Comparison of ENCODE assay signal across 19 mouse cellular contexts in the genomic region with DNA sequence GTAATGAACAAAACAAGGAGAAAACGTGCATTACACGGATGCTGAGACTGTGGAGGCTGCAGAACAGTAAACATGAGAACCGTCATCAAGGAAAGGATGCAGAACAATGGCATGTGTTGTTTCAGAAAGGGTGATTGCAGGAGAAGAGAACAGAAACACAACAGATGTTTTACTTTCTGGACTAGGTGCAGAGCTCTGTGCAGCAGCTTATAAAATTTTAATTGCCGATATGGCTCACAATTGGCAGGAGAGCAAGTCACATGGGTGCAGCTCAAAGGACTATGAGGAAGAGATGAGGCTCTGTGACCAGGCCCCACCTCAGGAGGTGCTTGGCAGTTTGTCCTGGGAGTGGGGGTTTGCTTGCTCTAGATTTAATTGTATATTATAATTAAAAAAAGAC. TPM values are rescaled to one million over a fixed set of nuclear protein-coding genes. Genes with fewer than 3 reads are reported as not detected.
DNase-seq lines count a peak whose midpoint lies in the region; ATAC-seq and TF ChIP-seq lines count a peak whose summit lies in the region.
"Had no signal": no experiment of that assay in that cellular context is flagged by ENCODE, and none has a peak within 500 bp of the region (broad histone marks: within the 10 kb centered on the region; RNA-seq: fewer than 3 reads in every experiment).

No protein-coding gene starts in this region.

- no peak overlapping the region for H3K9ac ChIP-seq in embryonic facial prominence, embryonic 12.5 days
- no peak overlapping the region for H3K9ac ChIP-seq in heart, embryonic 12.5 days
- no peak overlapping the region for H3K9ac ChIP-seq in limb, embryonic 13.5 days
- H3K9ac ChIP-seq: liver, postnatal 0 days had no signal

- H3K9me3 ChIP-seq in embryonic facial prominence, embryonic 12.5 days: no peaks in the 10 kb centered on the region
- H3K9me3 ChIP-seq in embryonic facial prominence, embryonic 10.5 days: no peaks in the 10 kb centered on the region
- H3K9me3 ChIP-seq in heart, embryonic 12.5 days (replicated peaks): no peaks in the 10 kb centered on the region
- no peaks in the 10 kb centered on the region for H3K9me3 ChIP-seq in limb, embryonic 13.5 days
- H3K9me3 ChIP-seq: megakaryocyte, embryonic 14.5 days had no signal

- 62% methylated on average over 4 of the region's 4 CpGs for WGBS in embryonic facial prominence, embryonic 12.5 days
- WGBS in embryonic facial prominence, embryonic 10.5 days: 75% methylated on average over 4 of the region's 4 CpGs
- 71% methylated on average over 4 of the region's 4 CpGs for WGBS in heart, embryonic 12.5 days
- WGBS in limb, embryonic 13.5 days: 14% methylated on average over 4 of the region's 4 CpGs

- no peak for ATAC-seq in embryonic facial prominence, embryonic 12.5 days (ENCODE audit: insufficient number of reproducible peaks, insufficient read depth, low FRiP score, low TSS enrichment)
- no peak for ATAC-seq in heart, embryonic 12.5 days (ENCODE audit: insufficient number of reproducible peaks, low FRiP score)
- ATAC-seq in limb, embryonic 13.5 days (ENCODE audit: low FRiP score, low read depth): peak; percentile 89
- ATAC-seq: liver, postnatal 0 days had no signal

- 0 out of 2 replicates have a peak overlapping the region, but pooled peaks have one; percentile 17 for H3K27ac ChIP-seq in embryonic facial prominence, embryonic 12.5 days
- H3K27ac ChIP-seq in embryonic facial prominence, embryonic 10.5 days (replicated peaks): no peak overlapping the region
- no peak overlapping the region for H3K27ac ChIP-seq in heart, embryonic 12.5 days (ENCODE audit: poor library complexity, severe bottlenecking)
- peak overlapping the region; percentile 69; the same call in 1 of the 2 replicates for H3K27ac ChIP-seq in limb, embryonic 13.5 days
- H3K27ac ChIP-seq: left cerebral cortex, adult 2 months had no signal

- no peaks in the 10 kb centered on the region for H3K36me3 ChIP-seq in embryonic facial prominence, embryonic 12.5 days
- H3K36me3 ChIP-seq in embryonic facial prominence, embryonic 10.5 days (replicated peaks): no peaks in the 10 kb centered on the region
- no peaks in the 10 kb centered on the region for H3K36me3 ChIP-seq in heart, embryonic 12.5 days
- no peaks in the 10 kb centered on the region for H3K36me3 ChIP-seq in limb, embryonic 13.5 days

- 0 out of 2 replicates have a peak, but pooled peaks cover 2% of the 10 kb centered on the region for H3K4me1 ChIP-seq in embryonic facial prominence, embryonic 12.5 days
- H3K4me1 ChIP-seq in embryonic facial prominence, embryonic 10.5 days: no peaks in the 10 kb centered on the region
- H3K4me1 ChIP-seq in heart, embryonic 12.5 days (replicated peaks): peaks cover 3% of the 10 kb centered on the region; the same call in 1 of the 2 replicates
- H3K4me1 ChIP-seq in limb, embryonic 13.5 days: peaks cover 22% of the 10 kb centered on the region

- no peak overlapping the region for H3K4me2 ChIP-seq in embryonic facial prominence, embryonic 12.5 days (replicated peaks)
- no peak overlapping the region for H3K4me2 ChIP-seq in heart, embryonic 12.5 days
- H3K4me2 ChIP-seq in limb, embryonic 13.5 days (replicated peaks): 0 out of 2 replicates have a peak overlapping the region, but pooled peaks have one; percentile 4
- H3K4me2 ChIP-seq: heart, embryonic 11.5 days had no signal

- no peak for DNase-seq in embryonic facial prominence, embryonic 10.5 days (ENCODE audit: low spot score)
- DNase-seq in heart, postnatal 4 days: peak; percentile 27
- peak; percentile 61 for DNase-seq in brain, embryonic 14.5 days (ENCODE audit: low read depth)
- no peak for DNase-seq in layer of hippocampus, adult 9-11 months
- DNase-seq in liver: no peak
- DNase-seq: adrenal gland, adult 2 months; cerebellum, adult 9-10 months; gastrocnemius, postnatal 36 days; kidney, adult 8-10 months; kidney, postnatal 14 days; liver, postnatal 0 days; lung, postnatal 10 days; thymus, postnatal 14 days had no signal

- no peak overlapping the region for H3K4me3 ChIP-seq in embryonic facial prominence, embryonic 12.5 days
- H3K4me3 ChIP-seq in embryonic facial prominence, embryonic 10.5 days: no peak overlapping the region
- no peak overlapping the region for H3K4me3 ChIP-seq in heart, embryonic 12.5 days
- H3K4me3 ChIP-seq in limb, embryonic 13.5 days: no peak overlapping the region
- H3K4me3 ChIP-seq: left cerebral cortex, adult 2 months; megakaryocyte, embryonic 14.5 days had no signal

- no peaks in the 10 kb centered on the region for H3K27me3 ChIP-seq in embryonic facial prominence, embryonic 12.5 days
- H3K27me3 ChIP-seq in embryonic facial prominence, embryonic 10.5 days (replicated peaks; ENCODE audit: low read depth, poor library complexity, severe bottlenecking): no peaks in the 10 kb centered on the region
- H3K27me3 ChIP-seq in heart, embryonic 12.5 days (replicated peaks): no peaks in the 10 kb centered on the region
- H3K27me3 ChIP-seq in limb, embryonic 13.5 days: no peaks in the 10 kb centered on the region
- H3K27me3 ChIP-seq: megakaryocyte, embryonic 14.5 days had no signal

- TF ChIP-seq POLR2A in brain, embryonic 14.5 days (IDR thresholded peaks at IDR 0.05; ENCODE audit: borderline replicate concordance, extremely low read depth, insufficient read depth, insufficient read length, poor library complexity, severe bottlenecking): no peak

- TF ChIP-seq CTCF in brain, embryonic 14.5 days (IDR thresholded peaks at IDR 0.05; ENCODE audit: borderline replicate concordance, extremely low read depth, insufficient read depth, insufficient read length): no peak

RNA-seq across cellular contexts. Expression of a gene that starts 12.6 kb away (rescaled TPM):
- polyA plus RNA-seq in embryonic facial prominence, embryonic 12.5 days (2016; fragmentation: Nextera tagmentation; extraction: Ambion mirVana): 90.3 and 91.5 TPM in 2 replicates
- 31.1 and 35.4 TPM in 2 replicates for polyA plus RNA-seq in embryonic facial prominence, embryonic 10.5 days (2016; fragmentation: Nextera tagmentation; extraction: Ambion mirVana)
- total RNA-seq in heart, postnatal 4 days (2021): 10 to 100 TPM; 63.1 to 71.3 TPM
- polyA plus RNA-seq in heart, embryonic 12.5 days (2016; fragmentation: Nextera tagmentation; extraction: Ambion mirVana): 110 and 117 TPM in 2 replicates
- polyA plus RNA-seq in brain, embryonic 14.5 days (2012; rRNA removed): 3.0 and 9.3 TPM in 2 replicates
- polyA plus RNA-seq in limb, embryonic 13.5 days (2015; fragmentation: Nextera tagmentation; extraction: Ambion mirVana): 88.0 and 100.0 TPM in 2 replicates

Comparison
In these comparisons a context has a peak if more than half of its experiments do, and no peak if none do; other contexts are left out.
1. H3K27ac ChIP-seq: peak in embryonic facial prominence, embryonic 12.5 days (single experiment) and limb, embryonic 13.5 days (single experiment); none in embryonic facial prominence, embryonic 10.5 days (single experiment) and heart, embryonic 12.5 days (single experiment).
2. DNase-seq: peak in heart, postnatal 4 days (single experiment) and brain, embryonic 14.5 days (single experiment); none in embryonic facial prominence, embryonic 10.5 days (single experiment), layer of hippocampus, adult 9-11 months (single experiment) and liver (single experiment).